Mouse (Mus musculus) olfactory bulb, adult 2 months (tissue): ENCODE measurements around the gene Ahcyl1.

Experiments
- CTCF ChIP-seq: fragments of 200-500 bp; IDR thresholded peaks from 2 replicates; pipeline ENCODE4 v1.5.1; 2012; ENCODE audit warnings: low read depth, mild to moderate bottlenecking, low read length, moderate library complexity; ENCODE audit not compliant: insufficient read depth
- POLR2A ChIP-seq: fragments of 200-500 bp; IDR thresholded peaks from 2 replicates; pipeline ENCODE4 v1.6.1; 2012; ENCODE audit warnings: mild to moderate bottlenecking, low read depth, low read length, moderate library complexity; ENCODE audit not compliant: insufficient read depth

- TF ChIP-seq CTCF: no peak
- TF ChIP-seq POLR2A: no peak
Observed at GRCm38 (mm10) chr3:107619911-107620310, 76.4 kb downstream of the Ahcyl1 start.
